Mouse (Mus musculus): ENCODE measurements around the gene Slc15a2.

DNA sequence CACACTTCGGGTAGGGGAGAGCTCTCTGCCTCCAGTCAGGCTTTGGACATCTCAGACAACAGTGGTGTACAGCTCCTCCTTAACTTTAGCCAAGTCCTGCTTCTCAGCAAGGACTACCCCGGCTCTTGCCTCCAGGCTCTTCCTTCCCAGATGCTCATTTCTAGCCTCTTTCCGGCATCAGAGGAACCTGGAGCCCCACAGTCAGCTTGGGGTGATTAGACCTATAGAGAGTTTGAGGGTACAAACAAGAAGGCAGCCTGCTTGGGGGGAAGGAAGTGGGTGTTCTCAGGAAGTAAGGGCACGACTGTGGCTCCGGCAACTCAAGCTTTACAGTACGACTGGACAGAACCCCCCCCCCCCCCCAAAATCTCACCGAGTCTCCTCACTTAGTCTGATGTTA, 76.0 kb downstream of the Slc15a2 start:
- TF ChIP-seq POLR2A (IDR thresholded peaks at IDR 0.05; ENCODE audit: control insufficient read depth, extremely low read depth, insufficient read depth, low read length, poor library complexity) (no peak), CTCF (IDR thresholded peaks at IDR 0.05; ENCODE audit: borderline replicate concordance, control insufficient read depth, extremely low read depth, insufficient read depth, low read length, poor library complexity) (no peak)

All from thymus, adult 2 months (tissue).